Mouse (Mus musculus) leukemia stem cell, adult 10-12 weeks (primary cell): ENCODE results near the gene 6030468B19Rik. TPM values are rescaled to one million over a fixed set of nuclear protein-coding genes. Genes with fewer than 3 reads are reported as not detected.

Experiments
- polyA plus RNA-seq: library from polyadenylated mRNA; stranded (reverse); fragments of >175 nt; gene quantifications from 2 replicates; pipeline ENCODE4 v1.2.3, GENCODE M21; 2012; ENCODE audit warnings: low replicate concordance

Gene 6030468B19Rik
- 66.8 and 105 TPM in 2 replicates for polyA plus RNA-seq

DNA sequence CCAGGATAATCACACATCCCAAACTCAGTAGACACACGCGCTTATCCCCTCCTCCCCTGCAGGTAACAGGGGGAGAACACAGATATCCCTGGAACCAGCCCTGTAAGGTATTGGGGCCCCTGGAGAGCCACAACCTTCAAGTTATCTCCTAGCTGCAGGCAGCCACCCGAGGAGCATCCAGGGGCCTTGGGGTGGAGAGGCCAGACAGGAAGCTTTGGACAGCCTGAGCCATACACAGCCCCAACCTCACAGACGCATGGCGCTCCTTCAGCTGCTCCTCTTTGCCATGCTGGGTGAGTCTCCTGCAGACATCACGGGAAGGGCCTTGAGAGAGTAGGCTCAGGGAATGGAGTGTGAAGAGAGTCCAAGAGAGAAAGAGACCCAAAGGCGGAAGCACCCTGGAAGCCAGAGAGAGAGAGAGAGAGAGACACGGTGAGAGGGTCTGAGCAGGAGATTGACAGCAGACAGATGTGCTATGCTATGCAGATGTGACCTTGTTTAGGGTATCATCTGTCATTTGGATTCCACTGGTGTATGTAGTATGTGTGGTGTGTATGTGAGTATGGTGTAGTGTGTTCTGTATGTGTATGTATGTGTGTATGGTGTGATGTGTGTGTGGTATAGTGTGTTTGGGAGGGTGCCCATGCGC is at the start of gene 6030468B19Rik:
TSS of gene 6030468B19Rik (plus strand) at position 150 of the 649 bp plus-strand sequence.

DNA sequence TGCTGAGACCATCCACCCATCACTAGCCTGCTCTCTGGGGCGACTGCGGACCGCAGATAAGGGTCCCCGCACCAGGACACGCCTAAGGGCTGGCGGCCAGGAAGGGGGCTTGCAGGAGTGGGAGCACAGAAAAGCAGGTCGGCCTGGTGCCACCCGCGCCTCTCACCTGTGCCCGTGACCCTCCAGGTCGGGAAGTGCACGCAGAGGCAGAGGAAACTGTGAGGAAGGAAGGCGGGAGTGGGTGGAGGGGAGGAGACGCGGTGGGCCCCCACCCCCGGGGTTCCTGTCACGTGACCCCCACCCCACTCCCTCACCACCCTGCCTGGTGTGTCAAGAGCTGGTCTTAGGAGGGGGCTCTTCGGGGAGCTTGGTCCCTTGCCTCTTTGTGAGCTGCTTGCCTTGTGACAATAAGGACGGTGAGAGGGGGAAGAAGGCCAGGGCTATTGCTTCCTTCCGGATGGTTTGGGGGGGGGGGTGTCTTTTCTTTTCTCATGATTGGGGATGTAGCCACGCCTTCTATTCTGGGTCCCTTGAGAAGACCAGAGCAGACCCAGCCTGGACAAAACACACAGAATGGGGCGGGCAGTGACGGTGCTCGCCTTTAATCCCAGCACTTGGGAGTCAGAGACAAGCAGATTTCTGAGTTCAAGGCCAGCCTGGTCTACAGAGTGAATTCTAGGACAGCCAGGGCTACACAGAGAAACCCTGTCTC is 15.3 kb upstream of the 6030468B19Rik start, which contains the start of the genes Tmc8 and Tmc6:
TSS of gene Tmc8 (plus strand) at position 84 of the 712 bp plus-strand sequence.
TSS of gene Tmc6 (minus strand) at position 206 of the 712 bp plus-strand sequence.

DNA sequence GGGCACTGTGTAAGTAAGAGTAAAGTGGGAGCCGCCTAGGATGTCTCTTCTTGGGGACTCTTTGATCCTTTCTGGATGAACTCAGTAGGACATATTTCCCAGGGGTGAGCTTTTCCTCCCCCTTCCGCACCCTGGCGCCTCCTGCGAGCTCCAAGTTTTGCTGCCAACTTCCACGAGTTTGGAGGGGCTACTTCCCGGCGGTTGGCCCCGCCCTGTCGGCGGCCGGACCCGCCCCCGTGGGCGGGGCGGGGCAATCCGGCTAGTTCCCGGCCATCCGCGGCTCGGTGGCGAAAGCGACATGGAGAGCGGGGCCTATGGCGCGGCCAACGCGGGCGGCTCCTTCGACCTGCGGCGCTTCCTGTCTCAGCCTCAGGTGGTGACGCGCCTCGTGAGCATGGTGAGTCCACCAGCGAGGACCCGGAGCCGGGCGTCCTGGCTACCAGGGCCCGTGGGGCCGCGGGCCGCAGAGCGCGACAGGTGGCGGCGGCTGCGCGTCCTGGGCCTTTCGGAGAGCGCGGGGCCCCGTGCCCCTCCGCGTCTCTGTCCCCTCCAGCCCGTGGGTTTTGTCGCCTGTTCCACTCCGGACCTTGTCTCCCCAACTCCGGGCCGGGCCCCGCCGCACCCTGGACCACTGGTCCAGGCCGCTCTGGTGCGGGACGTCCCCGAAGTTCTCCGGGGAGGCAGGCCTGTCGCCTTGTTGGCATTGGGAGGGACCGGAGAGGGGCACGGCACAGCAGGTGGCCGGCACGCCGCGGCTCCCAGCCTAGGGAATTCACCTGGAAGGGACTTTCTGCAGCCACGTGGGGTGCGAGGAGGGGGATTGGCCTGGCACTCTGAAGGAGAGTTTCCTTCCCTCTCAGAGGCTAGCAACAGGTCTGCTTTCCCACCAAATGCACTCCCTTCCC is 12.2 kb downstream of the 6030468B19Rik start, which contains the start of the genes Gm20708 and Syngr2:
TSS of gene Gm20708 (plus strand) at position 262 of the 905 bp plus-strand sequence.
TSS of gene Syngr2 (plus strand) at position 262 of the 905 bp plus-strand sequence.

GRCm38 (mm10) chr11:117825333-117826101 is 28.1 kb downstream of the 6030468B19Rik start, which contains the start of the genes Afmid and Tk1:
Gene Afmid, plus strand, starts transcription at chr11:117825924.
Gene Tk1, minus strand, starts transcription at chr11:117826092.

DNA sequence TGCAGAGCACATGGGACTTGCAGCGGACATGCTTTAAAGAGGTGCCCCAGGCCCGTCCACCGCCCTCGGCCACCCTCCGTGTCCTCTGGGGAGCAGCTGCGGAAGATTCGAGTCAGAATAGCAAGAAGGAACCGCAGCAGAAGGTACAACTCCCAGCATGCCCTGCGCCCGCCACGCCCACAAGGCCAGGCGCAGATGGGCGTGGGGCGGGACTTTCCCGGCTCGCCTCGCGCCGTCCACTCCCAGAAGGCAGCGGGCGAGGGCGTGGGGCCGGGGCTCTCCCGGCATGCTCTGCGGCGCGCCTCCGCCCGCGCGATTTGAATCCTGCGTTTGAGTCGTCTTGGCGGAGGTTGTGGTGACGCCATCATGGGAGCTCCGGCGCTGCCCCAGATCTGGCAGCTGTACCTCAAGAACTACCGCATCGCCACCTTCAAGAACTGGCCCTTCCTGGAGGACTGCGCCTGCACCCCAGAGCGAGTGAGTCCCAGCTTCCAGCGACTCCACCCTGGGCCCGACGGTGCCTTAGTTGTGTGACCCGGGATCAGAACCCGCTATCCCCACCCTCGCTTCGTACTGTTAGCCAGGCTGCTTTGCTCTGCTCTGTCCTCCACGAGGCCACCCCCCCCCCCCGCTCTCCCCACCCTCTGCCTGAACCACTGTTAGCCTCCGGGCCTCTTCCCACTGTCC is 51.7 kb downstream of the 6030468B19Rik start, which contains the start of gene Birc5:
TSS of gene Birc5 (plus strand) at position 267 of the 687 bp plus-strand sequence.

Other genes starting within 250 kb of the 6030468B19Rik start
- gene Tnrc6c, start 143.4 kb upstream of the 6030468B19Rik start, polyA plus RNA-seq = 26.4 and 31.1 TPM in 2 replicates
- gene Tmc8, start 15.6 kb upstream of the 6030468B19Rik start, polyA plus RNA-seq = 398 and 573 TPM in 2 replicates
- 153 and 298 TPM in 2 replicates for gene Tmc6, start 15.5 kb upstream of the 6030468B19Rik start, polyA plus RNA-seq
- gene Gm20708, start 12.0 kb downstream of the 6030468B19Rik start, polyA plus RNA-seq = 0.69 and 2.2 TPM in 2 replicates
- gene Syngr2, start 12.0 kb downstream of the 6030468B19Rik start, polyA plus RNA-seq = 152 and 162 TPM in 2 replicates
- gene Afmid, start 28.3 kb downstream of the 6030468B19Rik start, polyA plus RNA-seq = 2.8 and 18.0 TPM in 2 replicates
- gene Tk1, start 28.4 kb downstream of the 6030468B19Rik start, polyA plus RNA-seq = 50.5 and 122 TPM in 2 replicates
- 28.6 and 111 TPM in 2 replicates for gene Birc5, start 51.6 kb downstream of the 6030468B19Rik start, polyA plus RNA-seq
- gene Tmem235, start 63.1 kb downstream of the 6030468B19Rik start, polyA plus RNA-seq = 0.09 TPM in 1 of 2 replicates, not detected in the other
- gene Tha1, start 75.8 kb downstream of the 6030468B19Rik start, polyA plus RNA-seq = 3.1 TPM in 2 replicates
- 47.9 and 48.7 TPM in 2 replicates for gene Socs3, start 172.4 kb downstream of the 6030468B19Rik start, polyA plus RNA-seq
- gene Pgs1, start 188.6 kb downstream of the 6030468B19Rik start, polyA plus RNA-seq = 28.3 and 38.8 TPM in 2 replicates